Mouse (Mus musculus) adrenal gland, adult 18-20 months (tissue): Measurements from ENCODE around the gene Eef1akmt2. TPM values are rescaled to one million over a fixed set of nuclear protein-coding genes. Genes with fewer than 3 reads are reported as not detected.

Experiments
- DNase-seq, 2 experiments: peaks; one replicate each; pipeline ENCODE4 v3.0.0; 2021 to 2022; ENCODE audit warnings: low spot score in 2 of 2
- total RNA-seq, 2 experiments: library from RNA; stranded (reverse); gene quantifications; 1 replicate in 1 of 2; 2 replicates in 1 of 2; pipeline ENCODE4 v1.2.3; 2021

Eef1akmt2 gene
- total RNA-seq, 2 experiments from 2014 or later, result 25.0 to 27.7 TPM

GRCm38 (mm10) chr7:132812619-132813415 is 39.7 kb downstream of the Eef1akmt2 start:
- peak; percentile 62 to 70 for DNase-seq

GRCm38 (mm10) chr7:132811716-132812618 is 40.5 kb downstream of the Eef1akmt2 start:
- DNase-seq, result peak in 1 of 2 experiments; percentile 45

- peak; percentile 93 to 95 for DNase-seq
Observed at GRCm38 (mm10) chr7:132810879-132811278, 41.6 kb downstream of the Eef1akmt2 start.

- DNase-seq, result peak in 1 of 2 experiments; percentile 44
Observed at GRCm38 (mm10) chr7:132810368-132810767, 42.1 kb downstream of the Eef1akmt2 start.

- no peak for DNase-seq
Observed at GRCm38 (mm10) chr7:132809721-132810120, 42.8 kb downstream of the Eef1akmt2 start.

- DNase-seq, result no peak
Observed at GRCm38 (mm10) chr7:132808841-132809682, 43.4 kb downstream of the Eef1akmt2 start.

- no peak for DNase-seq
Observed at GRCm38 (mm10) chr7:132808051-132808796, 44.2 kb downstream of the Eef1akmt2 start.

GRCm38 (mm10) chr7:132806926-132807857 is 45.3 kb downstream of the Eef1akmt2 start:
- DNase-seq, result no peak

GRCm38 (mm10) chr7:132806286-132806685 is 46.2 kb downstream of the Eef1akmt2 start:
- no peak for DNase-seq

- DNase-seq, result no peak
Observed at GRCm38 (mm10) chr7:132804951-132805350, 47.5 kb downstream of the Eef1akmt2 start.

- DNase-seq, result no peak
Observed at GRCm38 (mm10) chr7:132804461-132804860, 48.0 kb downstream of the Eef1akmt2 start.

GRCm38 (mm10) chr7:132803962-132804361 is 48.5 kb downstream of the Eef1akmt2 start:
- no peak for DNase-seq

- no peak for DNase-seq
Observed at GRCm38 (mm10) chr7:132803336-132803735, 49.1 kb downstream of the Eef1akmt2 start.

- no peak for DNase-seq
Observed at GRCm38 (mm10) chr7:132802691-132803090, 49.8 kb downstream of the Eef1akmt2 start.

GRCm38 (mm10) chr7:132802066-132802465 is 50.4 kb downstream of the Eef1akmt2 start:
- no peak for DNase-seq

- DNase-seq, result no peak
Observed at GRCm38 (mm10) chr7:132801509-132801908, 51.0 kb downstream of the Eef1akmt2 start.

- DNase-seq, result no peak
Observed at GRCm38 (mm10) chr7:132800868-132801267, 51.6 kb downstream of the Eef1akmt2 start.

GRCm38 (mm10) chr7:132799119-132800016 is 53.1 kb downstream of the Eef1akmt2 start:
- DNase-seq, result no peak
